In genomic region chr1:69604213-69604612, GRCm38 (mm10) we compare ENCODE assay signal across 26 mouse cellular contexts.
DNase-seq lines count a peak whose midpoint lies in the region; ATAC-seq and TF ChIP-seq lines count a peak whose summit lies in the region.
"Had no signal": no experiment of that assay in that cellular context is flagged by ENCODE, and none has a peak within 500 bp of the region (broad histone marks: within the 10 kb centered on the region; RNA-seq: fewer than 3 reads in every experiment).

No protein-coding gene starts in this region.

- TF ChIP-seq RAD21 in MEL (IDR thresholded peaks at IDR 0.05; ENCODE audit: low read depth, low read length): no peak

- ATAC-seq in lung, embryonic 14.5 days (ENCODE audit: insufficient read depth): no peak
- ATAC-seq in megakaryocyte progenitor cell, adult 5-6 weeks (replicated peaks; ENCODE audit: poor library complexity): peak; percentile 18; the same call in 1 of the 2 replicates
- ATAC-seq: forebrain, postnatal 0 days; lung, postnatal 0 days; Patski had no signal

- no peaks in the 10 kb centered on the region for H3K9me3 ChIP-seq in lung, embryonic 14.5 days (ENCODE audit: low read depth, low read length)
- H3K9me3 ChIP-seq in MEL (replicated peaks; ENCODE audit: insufficient read depth, low read length): no peaks in the 10 kb centered on the region; the same call in 1 of the 2 replicates
- H3K9me3 ChIP-seq in forebrain, embryonic 10.5 days: no peaks in the 10 kb centered on the region
- H3K9me3 ChIP-seq: hindbrain, embryonic 15.5 days; kidney, embryonic 15.5 days; limb, embryonic 13.5 days had no signal

- no peaks in the 10 kb centered on the region for H3K36me3 ChIP-seq in lung, embryonic 14.5 days (ENCODE audit: insufficient read depth)
- peaks cover 0 to 42% of the 10 kb centered on the region in 2 experiments; a peak in 2 of 4 replicates for H3K36me3 ChIP-seq in MEL (ENCODE audit: control insufficient read depth in 1 of 2, insufficient read depth in 2 of 2, low read length in 2 of 2)
- H3K36me3 ChIP-seq in forebrain, embryonic 10.5 days (replicated peaks): no peaks in the 10 kb centered on the region
- H3K36me3 ChIP-seq: hindbrain, embryonic 15.5 days; kidney, embryonic 15.5 days; limb, embryonic 13.5 days had no signal

- no peak overlapping the region for H3K9ac ChIP-seq in lung, embryonic 14.5 days
- H3K9ac ChIP-seq in MEL (ENCODE audit: control insufficient read depth, low read depth, low read length, poor library complexity, severe bottlenecking): no peak overlapping the region
- H3K9ac ChIP-seq: forebrain, postnatal 0 days; hindbrain, embryonic 15.5 days; kidney, embryonic 15.5 days; limb, embryonic 13.5 days had no signal

- H3K79me2 ChIP-seq in MEL (ENCODE audit: control insufficient read depth, insufficient read depth, low read length, poor library complexity): no peaks in the 10 kb centered on the region

- no peak for TF ChIP-seq CTCF in lung, embryonic 14.5 days (IDR thresholded peaks at IDR 0.05; ENCODE audit: low read depth)
- no peak for TF ChIP-seq CTCF in MEL (IDR thresholded peaks at IDR 0.05 in 2 of 3, conservative IDR thresholded peaks at IDR 0.05 in 1 of 3; ENCODE audit: control insufficient read depth in 1 of 3, insufficient read depth in 1 of 3, low read depth in 2 of 3, low read length in 3 of 3, poor library complexity in 1 of 3, severe bottlenecking in 1 of 3)

- TF ChIP-seq EP300 in MEL (IDR thresholded peaks at IDR 0.05; ENCODE audit: low read depth in 1 of 2, low read length in 2 of 2): peak in 1 of 2 experiments; percentile 6; a peak in 1 of 4 replicates

- H3K4me3 ChIP-seq in lung, embryonic 14.5 days (ENCODE audit: low read depth, low read length): no peak overlapping the region
- no peak overlapping the region for H3K4me3 ChIP-seq in MEL (ENCODE audit: control insufficient read depth in 1 of 2, insufficient read depth in 1 of 2, low read depth in 2 of 2, low read length in 2 of 2)
- H3K4me3 ChIP-seq in forebrain, embryonic 10.5 days: no peak overlapping the region
- H3K4me3 ChIP-seq: hindbrain, embryonic 15.5 days; kidney, embryonic 15.5 days; layer of hippocampus, adult 2 months; left cerebral cortex, adult 2 months; limb, embryonic 13.5 days had no signal

- WGBS in lung, embryonic 14.5 days: 17% methylated on average over 3 of the region's 3 CpGs
- 81% methylated on average over 3 of the region's 3 CpGs for WGBS in forebrain, embryonic 10.5 days

- H3K27ac ChIP-seq in lung, embryonic 14.5 days (ENCODE audit: low read depth): no peak overlapping the region
- no peak overlapping the region for H3K27ac ChIP-seq in MEL (ENCODE audit: control insufficient read depth, low read depth, low read length)
- no peak overlapping the region for H3K27ac ChIP-seq in forebrain, embryonic 10.5 days
- H3K27ac ChIP-seq: hindbrain, embryonic 15.5 days; kidney, embryonic 15.5 days; layer of hippocampus, adult 2 months; left cerebral cortex, adult 2 months; limb, embryonic 13.5 days had no signal

- H3K27me3 ChIP-seq in lung, embryonic 14.5 days (ENCODE audit: insufficient read depth, low read length): no peaks in the 10 kb centered on the region
- no peaks in the 10 kb centered on the region for H3K27me3 ChIP-seq in MEL (ENCODE audit: control insufficient read depth in 1 of 2, insufficient read depth in 2 of 2, low read length in 2 of 2)
- no peaks in the 10 kb centered on the region for H3K27me3 ChIP-seq in forebrain, embryonic 10.5 days (ENCODE audit: poor library complexity, severe bottlenecking)
- H3K27me3 ChIP-seq: hindbrain, embryonic 15.5 days; kidney, embryonic 15.5 days; Patski had no signal

- peak; percentile 8 to 35 for DNase-seq in cerebellum, postnatal 10 days
- DNase-seq in cerebellum, adult 11-12 months: no peak
- peak; percentile 56 for DNase-seq in lung, embryonic 14.5 days
- no peak for DNase-seq in lung, adult 18-20 months
- peak; percentile 72 for DNase-seq in MEL (ENCODE audit: low read depth, low spot score)
- DNase-seq in forebrain, embryonic 10.5 days (ENCODE audit: extremely low spot score, low spot score): no peak
- no peak for DNase-seq in frontal cortex, adult 2 months (ENCODE audit: extremely low spot score in 1 of 2, low spot score in 1 of 2)
- DNase-seq: adrenal gland, postnatal 14 days; cerebellum, adult 18-20 months; forebrain, postnatal 0 days; gastrocnemius, postnatal 14 days; kidney, adult 18-20 months; kidney, postnatal 25 days; lung, postnatal 4 days; right cerebral cortex, adult 18-20 months; spleen, adult 18-20 months; thymus, postnatal 14 days had no signal

- H3K4me2 ChIP-seq in lung, embryonic 14.5 days: no peak overlapping the region
- H3K4me2 ChIP-seq: hindbrain, embryonic 15.5 days; kidney, embryonic 15.5 days; limb, embryonic 13.5 days; liver, embryonic 11.5 days had no signal

- no peaks in the 10 kb centered on the region; the same call in 1 of the 2 replicates for H3K4me1 ChIP-seq in lung, embryonic 14.5 days (ENCODE audit: insufficient read depth)
- H3K4me1 ChIP-seq in MEL (ENCODE audit: control insufficient read depth in 1 of 2, insufficient read depth in 2 of 2, low read length in 2 of 2): peaks cover 28 to 29% of the 10 kb centered on the region in 2 experiments
- no peaks in the 10 kb centered on the region for H3K4me1 ChIP-seq in forebrain, embryonic 10.5 days
- H3K4me1 ChIP-seq: kidney, embryonic 15.5 days had no signal

- no peak for TF ChIP-seq POLR2A in MEL (IDR thresholded peaks at IDR 0.05; ENCODE audit: control insufficient read depth in 1 of 2, insufficient read depth in 1 of 2, low read depth in 1 of 2, low read length in 2 of 2, poor library complexity in 1 of 2)

TF ChIP-seq in MEL, 35 proteins besides CTCF, POLR2A, EP300 and RAD21:
- TF ChIP-seq SIN3A (IDR thresholded peaks at IDR 0.05; ENCODE audit: low read length) (no peak), ETS1 (IDR thresholded peaks at IDR 0.05; ENCODE audit: low read depth, low read length) (peak; percentile 12; the same call in 1 of the 2 replicates), RCOR1 (IDR thresholded peaks at IDR 0.05; ENCODE audit: low read depth, low read length) (peak; percentile 65), POLR2AphosphoS2 (IDR thresholded peaks at IDR 0.05; ENCODE audit: low read length) (no peak), NELFE (IDR thresholded peaks at IDR 0.05; ENCODE audit: low read depth, low read length) (no peak), GATA1 (IDR thresholded peaks at IDR 0.05; ENCODE audit: low read depth, low read length) (peak; percentile 68), TCF12 (IDR thresholded peaks at IDR 0.05; ENCODE audit: low read depth, low read length) (0 out of 2 replicates have a peak, but pooled peaks have one; percentile 14)

Comparison
In these comparisons a context has a peak if more than half of its experiments do, and no peak if none do; other contexts are left out.
1. DNase-seq: peak in cerebellum, postnatal 10 days (2 of 2), lung, embryonic 14.5 days (single experiment) and MEL (single experiment); none in cerebellum, adult 11-12 months (single experiment), lung, adult 18-20 months (0 of 2), forebrain, embryonic 10.5 days (single experiment) and frontal cortex, adult 2 months (0 of 2).